Mouse (Mus musculus): ENCODE measurements at regions not wholly inside any gene's neighbourhood (a gene's known extent, or its start where the extent isn't known, plus 50 kb on each side); places are given as distances from the start of the nearest gene placed in this dataset.
"Not testable (repeated sequence)": the region's sequence is repeated elsewhere in the genome, so short reads cannot be mapped to it uniquely, and the experiment has no call there.

DNA sequence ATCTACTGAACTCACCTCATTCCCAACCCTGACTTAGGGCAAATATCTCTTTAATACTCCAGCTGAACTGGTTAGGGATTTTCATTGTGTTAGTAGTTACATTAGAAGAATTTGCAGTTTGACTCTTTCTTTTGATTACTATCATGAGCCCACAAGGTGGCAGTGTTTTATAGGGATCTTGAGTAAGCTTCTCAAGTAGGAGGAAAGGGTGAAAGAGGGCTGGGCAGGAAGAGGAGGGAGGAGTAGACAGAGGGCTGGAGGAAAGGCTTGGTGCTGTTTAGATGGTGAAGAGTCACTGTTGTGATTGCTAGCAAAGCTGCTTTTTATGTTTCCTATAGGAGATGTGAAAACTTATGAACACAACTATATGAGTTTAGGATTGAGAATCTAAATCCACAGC lies 793.1 kb downstream of the Dad1 start:
- not testable (repeated sequence) for ATAC-seq (ENCODE audit: insufficient read depth, low read depth); H3K4me2 ChIP-seq (ENCODE audit: low read depth, low read length); H3K9ac ChIP-seq (replicated peaks; ENCODE audit: low read depth, low read length); H3K4me1 ChIP-seq (ENCODE audit: control insufficient read depth, insufficient read depth); H3K36me3 ChIP-seq (replicated peaks; ENCODE audit: control insufficient read depth, insufficient read depth, low read length); H3K27ac ChIP-seq (ENCODE audit: low read depth); H3K9me3 ChIP-seq (replicated peaks; ENCODE audit: control insufficient read depth, low read length); H3K4me3 ChIP-seq (ENCODE audit: low read depth, low read length); H3K27me3 ChIP-seq (ENCODE audit: control insufficient read depth, insufficient read depth, low read length); DNase-seq (ENCODE audit: low spot score)

DNA sequence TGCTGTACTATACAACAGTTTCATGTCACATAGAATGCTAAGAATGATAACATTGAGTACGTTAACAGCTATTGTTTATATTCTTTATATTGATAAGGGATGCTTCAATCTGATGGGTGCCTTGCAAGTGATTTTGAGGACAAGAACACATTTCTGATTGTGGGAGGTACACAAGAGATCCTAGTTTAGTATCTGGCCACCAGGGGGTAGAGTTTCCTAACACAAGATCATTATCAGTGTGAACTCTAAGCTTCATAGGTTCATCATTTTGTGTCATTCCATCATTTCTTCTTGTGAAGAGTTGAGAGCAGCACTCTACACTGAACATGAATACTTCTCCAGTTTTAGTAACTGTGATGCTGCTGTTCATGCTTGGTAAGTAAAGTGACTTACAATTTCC lies 799.9 kb downstream of the Dad1 start:
- TF ChIP-seq EP300 (IDR thresholded peaks at IDR 0.05; ENCODE audit: low read depth) (no peak), CTCF (IDR thresholded peaks at IDR 0.05; ENCODE audit: low read depth) (no peak)
- ATAC-seq (ENCODE audit: insufficient read depth, low read depth) = no peak

DNA sequence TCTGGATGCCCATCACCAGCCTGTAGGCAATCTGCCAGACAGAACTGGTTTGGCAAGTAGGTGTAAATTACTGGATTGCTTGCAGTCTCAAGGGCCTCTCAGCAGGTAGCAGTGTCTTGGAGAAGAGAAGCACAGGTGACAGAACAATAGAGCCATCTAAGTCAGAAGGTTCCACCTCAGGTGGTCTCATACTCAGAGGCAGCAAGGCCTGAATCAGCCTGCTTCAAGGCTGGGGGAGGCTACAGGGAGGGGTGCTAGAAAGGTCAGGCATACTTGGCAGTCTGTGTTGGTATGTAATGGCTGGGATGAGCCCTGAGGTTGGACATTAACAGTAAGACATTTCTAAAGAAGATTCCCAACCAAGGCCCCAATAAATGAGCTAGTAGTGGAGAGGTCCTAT lies 814.3 kb downstream of the Dad1 start:
- not testable (repeated sequence) for H3K4me1 ChIP-seq (ENCODE audit: control insufficient read depth, insufficient read depth); H3K36me3 ChIP-seq (replicated peaks; ENCODE audit: control insufficient read depth, insufficient read depth, low read length); H3K4me3 ChIP-seq (ENCODE audit: low read depth, low read length); H3K9me3 ChIP-seq (replicated peaks; ENCODE audit: control insufficient read depth, low read length); H3K27me3 ChIP-seq (ENCODE audit: control insufficient read depth, insufficient read depth, low read length); DNase-seq (ENCODE audit: low spot score); H3K9ac ChIP-seq (replicated peaks; ENCODE audit: low read depth, low read length); H3K27ac ChIP-seq (ENCODE audit: low read depth); H3K4me2 ChIP-seq (ENCODE audit: low read depth, low read length); ATAC-seq (ENCODE audit: insufficient read depth, low read depth)

More for the DNA sequence above, 799.9 kb downstream of the Dad1 start:
- H3K36me3 ChIP-seq (replicated peaks; ENCODE audit: control insufficient read depth, insufficient read depth, low read length) = no peaks in the 10 kb centered on the region
- DNase-seq (ENCODE audit: low spot score) = no peak
- H3K9ac ChIP-seq (replicated peaks; ENCODE audit: low read depth, low read length) = no peak overlapping the region
- no peaks in the 10 kb centered on the region for H3K9me3 ChIP-seq (replicated peaks; ENCODE audit: control insufficient read depth, low read length)
- 83% methylated on average over 1 of the region's 1 CpGs for WGBS
- H3K4me1 ChIP-seq (ENCODE audit: control insufficient read depth, insufficient read depth) = no peaks in the 10 kb centered on the region
- H3K27me3 ChIP-seq (ENCODE audit: control insufficient read depth, insufficient read depth, low read length) = no peaks in the 10 kb centered on the region
- no peak overlapping the region for H3K4me2 ChIP-seq (ENCODE audit: low read depth, low read length)
- H3K27ac ChIP-seq (ENCODE audit: low read depth) = no peak overlapping the region
- no peak overlapping the region for H3K4me3 ChIP-seq (ENCODE audit: low read depth, low read length)

DNA sequence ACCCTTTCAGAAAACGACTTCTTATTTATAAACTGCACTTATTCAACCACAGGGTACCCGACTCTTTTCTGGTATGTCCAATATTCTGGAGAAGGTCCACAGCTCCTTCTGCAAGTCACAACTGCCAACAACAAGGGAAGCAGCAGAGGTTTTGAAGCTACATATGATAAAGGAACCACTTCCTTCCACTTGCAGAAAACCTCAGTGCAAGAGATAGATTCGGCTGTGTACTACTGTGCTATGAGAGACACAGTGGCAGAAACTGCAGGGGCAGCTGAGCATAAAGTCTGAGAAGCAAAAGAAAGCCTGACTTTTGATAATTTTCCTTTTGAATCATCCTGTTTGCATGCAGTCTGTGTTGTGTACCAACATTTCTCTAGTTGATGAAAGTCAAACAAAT lies 823.8 kb downstream of the Dad1 start:
- 47% methylated on average over 2 of the region's 3 CpGs for WGBS
- H3K4me1 ChIP-seq (ENCODE audit: control insufficient read depth, insufficient read depth); H3K4me2 ChIP-seq (ENCODE audit: low read depth, low read length); H3K9me3 ChIP-seq (replicated peaks; ENCODE audit: control insufficient read depth, low read length); H3K27me3 ChIP-seq (ENCODE audit: control insufficient read depth, insufficient read depth, low read length); DNase-seq (ENCODE audit: low spot score); ATAC-seq (ENCODE audit: insufficient read depth, low read depth); H3K4me3 ChIP-seq (ENCODE audit: low read depth, low read length); H3K27ac ChIP-seq (ENCODE audit: low read depth); H3K36me3 ChIP-seq (replicated peaks; ENCODE audit: control insufficient read depth, insufficient read depth, low read length); H3K9ac ChIP-seq (replicated peaks; ENCODE audit: low read depth, low read length): not testable (repeated sequence)

DNA sequence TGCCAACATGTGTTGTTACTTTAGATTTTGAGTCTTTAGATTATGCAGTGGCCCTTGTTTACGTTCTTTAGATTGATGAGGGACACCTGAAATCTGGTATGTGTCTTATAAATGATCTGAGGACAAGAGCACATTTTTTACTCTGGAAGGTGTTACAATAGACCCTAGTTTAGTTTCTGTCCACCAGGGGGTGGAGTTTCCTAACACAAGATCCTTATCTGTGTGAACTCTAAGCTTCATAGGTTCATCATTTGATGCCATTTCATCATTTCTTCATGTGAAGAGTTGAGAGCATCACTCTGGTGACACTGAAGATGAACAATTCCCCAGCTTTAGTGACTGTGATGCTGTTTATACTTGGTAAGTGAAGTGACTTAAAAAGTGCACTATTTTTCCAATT lies 825.5 kb downstream of the Dad1 start:
- not testable (repeated sequence) for ATAC-seq (ENCODE audit: insufficient read depth, low read depth); H3K36me3 ChIP-seq (replicated peaks; ENCODE audit: control insufficient read depth, insufficient read depth, low read length); H3K27me3 ChIP-seq (ENCODE audit: control insufficient read depth, insufficient read depth, low read length); H3K9me3 ChIP-seq (replicated peaks; ENCODE audit: control insufficient read depth, low read length); DNase-seq (ENCODE audit: low spot score); H3K27ac ChIP-seq (ENCODE audit: low read depth); H3K9ac ChIP-seq (replicated peaks; ENCODE audit: low read depth, low read length); H3K4me3 ChIP-seq (ENCODE audit: low read depth, low read length); H3K4me1 ChIP-seq (ENCODE audit: control insufficient read depth, insufficient read depth); H3K4me2 ChIP-seq (ENCODE audit: low read depth, low read length)
- WGBS = 60% methylated on average over 1 of the region's 1 CpGs

DNA sequence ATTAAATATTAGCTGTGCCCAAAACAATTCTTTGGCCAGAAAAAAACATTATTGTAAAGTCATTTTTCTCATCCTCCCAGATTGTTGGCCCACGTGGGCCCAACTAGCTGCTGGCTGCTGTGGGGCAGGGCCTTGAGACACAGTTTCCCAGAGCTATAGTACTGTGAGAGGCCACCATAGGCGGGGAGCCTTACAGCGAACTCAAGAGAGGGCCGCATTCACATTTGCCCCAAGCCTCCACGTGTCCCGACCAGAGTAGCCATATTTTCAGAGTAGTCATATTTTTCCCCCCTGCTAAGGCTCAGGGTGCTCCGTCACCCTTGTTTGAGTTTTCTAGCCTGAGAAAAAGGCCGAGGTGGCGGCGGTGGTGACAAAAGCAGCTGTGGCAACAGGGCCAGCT lies 826.3 kb downstream of the Dad1 start:
- not testable (repeated sequence) for ATAC-seq (ENCODE audit: insufficient read depth, low read depth); H3K27ac ChIP-seq (ENCODE audit: low read depth); DNase-seq (ENCODE audit: low spot score); H3K4me2 ChIP-seq (ENCODE audit: low read depth, low read length); H3K9me3 ChIP-seq (replicated peaks; ENCODE audit: control insufficient read depth, low read length); H3K4me3 ChIP-seq (ENCODE audit: low read depth, low read length); H3K9ac ChIP-seq (replicated peaks; ENCODE audit: low read depth, low read length); H3K4me1 ChIP-seq (ENCODE audit: control insufficient read depth, insufficient read depth); H3K27me3 ChIP-seq (ENCODE audit: control insufficient read depth, insufficient read depth, low read length); H3K36me3 ChIP-seq (replicated peaks; ENCODE audit: control insufficient read depth, insufficient read depth, low read length)
- 68% methylated on average over 10 of the region's 10 CpGs for WGBS

DNA sequence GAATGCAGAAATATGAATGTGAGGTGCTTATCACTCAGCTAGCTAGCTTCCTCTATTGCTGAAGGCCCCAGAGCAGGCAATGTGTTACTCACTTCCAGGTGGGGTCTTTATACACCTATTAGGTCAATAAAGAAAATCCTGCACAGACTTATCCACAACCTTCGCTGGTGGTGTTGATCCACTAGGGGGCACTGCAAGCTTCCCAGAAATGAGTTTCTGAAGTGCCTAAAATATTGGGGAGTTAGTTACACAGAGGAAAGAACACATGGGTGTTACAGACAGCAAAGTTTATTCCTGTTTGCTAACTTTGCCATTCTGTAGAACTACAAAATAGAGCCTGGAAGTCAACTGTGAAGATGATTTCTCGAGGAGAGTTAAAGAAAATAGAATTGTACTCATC lies 836.9 kb downstream of the Dad1 start:
- H3K27me3 ChIP-seq (ENCODE audit: control insufficient read depth, insufficient read depth, low read length); H3K36me3 ChIP-seq (replicated peaks; ENCODE audit: control insufficient read depth, insufficient read depth, low read length); H3K4me3 ChIP-seq (ENCODE audit: low read depth, low read length); H3K4me1 ChIP-seq (ENCODE audit: control insufficient read depth, insufficient read depth); H3K4me2 ChIP-seq (ENCODE audit: low read depth, low read length); H3K27ac ChIP-seq (ENCODE audit: low read depth); DNase-seq (ENCODE audit: low spot score); ATAC-seq (ENCODE audit: insufficient read depth, low read depth); H3K9me3 ChIP-seq (replicated peaks; ENCODE audit: control insufficient read depth, low read length); H3K9ac ChIP-seq (replicated peaks; ENCODE audit: low read depth, low read length): not testable (repeated sequence)
- 67% methylated on average over 1 of the region's 2 CpGs for WGBS

DNA sequence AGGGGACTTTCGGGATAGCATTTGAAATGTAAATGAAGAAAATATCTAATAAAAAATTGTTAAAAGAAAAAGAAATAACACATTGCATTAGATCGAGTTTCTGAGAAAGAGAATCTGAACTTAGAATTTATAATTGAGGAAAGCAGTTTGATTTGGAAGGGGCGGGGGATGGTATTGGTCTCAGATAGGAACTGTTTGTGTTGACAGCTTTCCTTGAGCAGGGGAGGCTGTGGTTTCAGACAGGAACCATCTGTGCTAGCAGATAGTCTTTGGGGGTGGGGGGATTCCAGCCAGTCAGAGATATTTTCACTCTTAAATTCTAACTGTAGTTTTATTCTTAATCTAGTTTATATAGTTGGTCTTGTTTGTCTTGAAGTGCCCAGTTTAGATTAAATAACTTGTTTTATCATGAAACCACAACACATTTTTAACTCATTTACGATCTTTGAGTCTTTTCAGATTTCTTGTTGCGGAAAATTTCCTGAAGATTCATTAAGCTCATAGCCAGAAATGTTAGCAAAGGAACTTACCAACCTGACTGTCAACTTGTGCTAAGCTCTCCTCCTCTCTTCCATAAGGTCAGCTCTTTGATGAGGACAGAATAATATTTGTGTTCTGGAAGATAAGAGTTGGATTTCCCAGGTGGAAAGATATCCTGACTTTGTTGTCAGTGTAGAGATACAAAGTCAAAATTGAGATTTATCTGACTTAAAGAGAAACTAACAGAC lies 846.2 kb downstream of the Dad1 start:
- H3K4me2 ChIP-seq (ENCODE audit: low read depth, low read length); H3K9me3 ChIP-seq (replicated peaks; ENCODE audit: control insufficient read depth, low read length); ATAC-seq (ENCODE audit: insufficient read depth, low read depth); H3K4me3 ChIP-seq (ENCODE audit: low read depth, low read length); H3K27me3 ChIP-seq (ENCODE audit: control insufficient read depth, insufficient read depth, low read length); H3K36me3 ChIP-seq (replicated peaks; ENCODE audit: control insufficient read depth, insufficient read depth, low read length); H3K27ac ChIP-seq (ENCODE audit: low read depth); H3K4me1 ChIP-seq (ENCODE audit: control insufficient read depth, insufficient read depth); H3K9ac ChIP-seq (replicated peaks; ENCODE audit: low read depth, low read length); DNase-seq (ENCODE audit: low spot score): not testable (repeated sequence)
- 46% methylated on average over 2 of the region's 5 CpGs for WGBS

DNA sequence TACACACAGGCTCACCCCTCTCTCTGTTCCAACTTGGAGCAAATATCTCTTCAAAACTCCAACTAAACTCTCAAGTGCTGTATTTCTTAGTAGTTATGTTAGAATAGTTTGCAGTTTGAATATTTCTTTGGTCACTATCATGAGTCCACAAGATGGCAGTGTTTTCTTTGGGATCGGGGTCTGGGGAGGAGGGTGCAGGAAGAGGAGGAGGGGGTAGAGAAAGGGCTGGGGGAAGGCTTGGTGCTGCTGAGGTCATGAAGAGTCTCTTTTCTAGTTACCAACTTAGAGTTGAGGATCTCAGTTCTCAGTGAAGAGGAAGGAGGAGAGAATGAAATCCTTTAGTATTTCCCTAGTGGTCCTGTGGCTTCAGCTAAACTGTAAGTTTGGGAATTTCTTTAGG lies 863.6 kb downstream of the Dad1 start:
- H3K9ac ChIP-seq (replicated peaks; ENCODE audit: low read depth, low read length); H3K27ac ChIP-seq (ENCODE audit: low read depth); H3K27me3 ChIP-seq (ENCODE audit: control insufficient read depth, insufficient read depth, low read length); H3K4me1 ChIP-seq (ENCODE audit: control insufficient read depth, insufficient read depth); ATAC-seq (ENCODE audit: insufficient read depth, low read depth); H3K4me3 ChIP-seq (ENCODE audit: low read depth, low read length); H3K36me3 ChIP-seq (replicated peaks; ENCODE audit: control insufficient read depth, insufficient read depth, low read length); DNase-seq (ENCODE audit: low spot score); H3K9me3 ChIP-seq (replicated peaks; ENCODE audit: control insufficient read depth, low read length); H3K4me2 ChIP-seq (ENCODE audit: low read depth, low read length): not testable (repeated sequence)
- WGBS = no CpG with 5 or more reads among the region's 1 CpGs

All from heart, postnatal 0 days (tissue).